Mouse (Mus musculus) myocyte (in vitro differentiated cells): ENCODE measurements around the gene 1700008O03Rik.

ENCODE experiments used
- CEBPB ChIP-seq: IDR thresholded peaks from 2 replicates; pipeline ENCODE4 v1.6.1; 2011; ENCODE audit warnings: mild to moderate bottlenecking, moderate library complexity; ENCODE audit not compliant: poor library complexity, insufficient read depth, severe bottlenecking
- E2F4 ChIP-seq: IDR thresholded peaks from one replicate; pipeline ENCODE4 v1.6.1; 2011; ENCODE audit warnings: mild to moderate bottlenecking, control low read depth, moderate library complexity; ENCODE audit not compliant: insufficient read depth
- MAX ChIP-seq: IDR thresholded peaks from one replicate; pipeline ENCODE4 v1.6.1; 2011; ENCODE audit warnings: low read depth, mild to moderate bottlenecking, control low read depth
- MYOD1 ChIP-seq, 3 experiments: IDR thresholded peaks; one replicate each; pipeline ENCODE4 v1.6.1; 2011; ENCODE audit warnings: control low read depth in 2 of 3, low read depth in 2 of 3, mild to moderate bottlenecking in 2 of 3, moderate library complexity in 1 of 3; ENCODE audit not compliant: insufficient read length in 2 of 3, control insufficient read depth in 1 of 3
- MYOG ChIP-seq, 3 experiments: IDR thresholded peaks; one replicate each; pipeline ENCODE4 v1.6.1; 2011; ENCODE audit warnings: control low read depth in 2 of 3, low read depth in 2 of 3, mild to moderate bottlenecking in 2 of 3; ENCODE audit not compliant: insufficient read length in 2 of 3, control insufficient read depth in 1 of 3, insufficient read depth in 1 of 3
- POLR2A ChIP-seq: IDR thresholded peaks from one replicate; pipeline ENCODE4 v1.6.1; 2011; ENCODE audit warnings: low read depth, mild to moderate bottlenecking, control low read depth, moderate library complexity; ENCODE audit not compliant: insufficient read length
- POLR2AphosphoS2 ChIP-seq: IDR thresholded peaks from one replicate; pipeline ENCODE4 v1.6.1; 2011; ENCODE audit warnings: low read depth, control low read depth; ENCODE audit not compliant: insufficient read length
- SRF ChIP-seq: IDR thresholded peaks from one replicate; pipeline ENCODE4 v1.6.1; 2011; ENCODE audit warnings: low read depth; ENCODE audit not compliant: control insufficient read depth, insufficient read length
- TCF12 ChIP-seq: IDR thresholded peaks from one replicate; pipeline ENCODE4 v1.6.1; 2011; ENCODE audit warnings: mild to moderate bottlenecking, control low read depth; ENCODE audit not compliant: poor library complexity, insufficient read depth, severe bottlenecking
- TCF3 ChIP-seq: IDR thresholded peaks from one replicate; pipeline ENCODE4 v1.6.1; 2011; ENCODE audit warnings: low read depth, control low read depth; ENCODE audit not compliant: insufficient read length
- USF1 ChIP-seq: IDR thresholded peaks from one replicate; pipeline ENCODE4 v1.6.1; 2011; ENCODE audit warnings: low read depth, mild to moderate bottlenecking, control low read depth, moderate library complexity

GRCm38 (mm10) chr7:44375207-44375606, 10.4 kb downstream of the 1700008O03Rik start:
- TF ChIP-seq MYOD1 (IDR thresholded peaks at IDR 0.05; ENCODE audit: control insufficient read depth in 1 of 3, insufficient read length in 2 of 3, low read depth in 2 of 3) (no peak), CEBPB (no peak), POLR2A (no peak), TCF12 (no peak), E2F4 (no peak), MAX (no peak), POLR2AphosphoS2 (no peak), TCF3 (no peak), SRF (no peak), USF1 (no peak), MYOG (IDR thresholded peaks at IDR 0.05; ENCODE audit: control insufficient read depth in 1 of 3, insufficient read depth in 1 of 3, insufficient read length in 2 of 3, low read depth in 2 of 3) (no peak)
